Comparison of ENCODE assay signal across 13 mouse cellular contexts in the genomic region with DNA sequence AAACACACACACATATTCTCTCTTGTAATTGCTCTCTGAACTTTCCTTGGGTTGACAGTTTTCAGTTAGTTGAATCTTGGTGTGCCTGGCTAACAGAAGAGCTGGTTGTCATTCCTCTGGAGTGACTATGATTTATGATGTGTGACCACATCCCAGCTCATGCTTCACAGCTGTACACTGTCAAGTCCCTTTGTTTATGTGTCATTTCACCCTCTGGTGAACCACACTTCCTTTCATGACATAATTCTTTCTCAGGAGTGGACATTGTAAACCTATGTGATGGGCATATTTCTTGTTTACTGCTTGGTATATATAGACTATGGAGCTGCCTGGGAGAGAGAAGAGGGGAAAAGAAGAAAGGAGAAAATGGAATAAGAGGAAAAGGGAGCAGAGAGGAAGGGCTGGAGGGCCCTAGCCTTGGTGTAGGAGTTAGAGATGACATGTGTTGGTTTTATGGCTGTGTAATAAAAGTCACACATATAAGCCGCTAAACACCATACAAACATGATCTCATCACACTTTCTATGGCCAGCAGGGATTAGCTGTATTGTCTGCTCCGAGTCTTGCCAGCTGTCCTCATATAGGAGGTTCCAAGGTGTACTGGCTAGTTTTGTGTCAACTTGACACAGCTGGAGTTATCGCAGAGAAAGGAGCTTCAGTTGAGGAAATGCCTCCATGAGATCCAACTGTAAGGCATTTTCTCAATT.
DNase-seq lines count a peak whose midpoint lies in the region; ATAC-seq and TF ChIP-seq lines count a peak whose summit lies in the region.
"Had no signal": no experiment of that assay in that cellular context is flagged by ENCODE, and none has a peak within 500 bp of the region (broad histone marks: within the 10 kb centered on the region; RNA-seq: fewer than 3 reads in every experiment).

No protein-coding gene starts in this region.

- no peaks in the 10 kb centered on the region for H3K27me3 ChIP-seq in lung, embryonic 14.5 days (ENCODE audit: insufficient read depth, low read length)
- H3K27me3 ChIP-seq in C2C12 (ENCODE audit: control insufficient read depth, insufficient read depth, insufficient read length): no peaks in the 10 kb centered on the region
- H3K27me3 ChIP-seq: embryonic facial prominence, embryonic 12.5 days; midbrain, embryonic 15.5 days had no signal

- peak; percentile 73 for ATAC-seq in lung, embryonic 14.5 days (ENCODE audit: insufficient read depth)
- ATAC-seq: midbrain, embryonic 15.5 days had no signal

- no peak overlapping the region for H3K4me2 ChIP-seq in lung, embryonic 14.5 days
- H3K4me2 ChIP-seq: embryonic facial prominence, embryonic 12.5 days; midbrain, embryonic 15.5 days had no signal

- TF ChIP-seq CTCF in lung, embryonic 14.5 days (IDR thresholded peaks at IDR 0.05; ENCODE audit: low read depth): no peak
- TF ChIP-seq CTCF in C2C12 (IDR thresholded peaks at IDR 0.05; ENCODE audit: control insufficient read depth, insufficient read depth, insufficient read length): no peak

- peaks cover 2% of the 10 kb centered on the region for H3K79me3 ChIP-seq in C2C12 (ENCODE audit: low read depth)

- H3ac ChIP-seq in C2C12 (ENCODE audit: control insufficient read depth, insufficient read length, low read depth): no peak overlapping the region

- H3K79me2 ChIP-seq in C2C12 (ENCODE audit: control insufficient read depth, insufficient read depth): peaks cover 18% of the 10 kb centered on the region

- intact Hi-C loops in left cerebral cortex, postnatal 36 days (cut with DNase I): no loop called here

- WGBS in lung, embryonic 14.5 days: 52% methylated on average over 3 of the region's 3 CpGs

- H3K4me3 ChIP-seq in lung, embryonic 14.5 days (ENCODE audit: low read depth, low read length): no peak overlapping the region
- no peak overlapping the region for H3K4me3 ChIP-seq in C2C12 (ENCODE audit: insufficient read depth, poor library complexity, severe bottlenecking)
- H3K4me3 ChIP-seq: embryonic facial prominence, embryonic 12.5 days; forebrain, embryonic 10.5 days; midbrain, embryonic 15.5 days had no signal

- H3K36me3 ChIP-seq in lung, embryonic 14.5 days (ENCODE audit: insufficient read depth): no peaks in the 10 kb centered on the region
- H3K36me3 ChIP-seq in C2C12 (ENCODE audit: control insufficient read depth, insufficient read depth): no peaks in the 10 kb centered on the region
- H3K36me3 ChIP-seq: embryonic facial prominence, embryonic 12.5 days; forebrain, embryonic 10.5 days; midbrain, embryonic 15.5 days had no signal

- H3K9me3 ChIP-seq in lung, embryonic 14.5 days (ENCODE audit: low read depth, low read length): no peaks in the 10 kb centered on the region
- H3K9me3 ChIP-seq: embryonic facial prominence, embryonic 12.5 days; forebrain, embryonic 10.5 days; midbrain, embryonic 15.5 days had no signal

- peak; percentile 78 for DNase-seq in lung, embryonic 14.5 days
- no peak for DNase-seq in lung, adult 18-20 months
- peak; percentile 79 for DNase-seq in 3T3-L1 (ENCODE audit: low read depth, low spot score)
- peak; percentile 27 for DNase-seq in lung, postnatal 36 days
- no peak for DNase-seq in left cerebral cortex, postnatal 36 days (ENCODE audit: low spot score in 2 of 2)
- no peak for DNase-seq in layer of hippocampus, adult 18-20 months (ENCODE audit: low spot score in 2 of 2)
- DNase-seq: cerebellum, adult 8-10 months; heart, postnatal 14 days had no signal

- H3K4me1 ChIP-seq in lung, embryonic 14.5 days (ENCODE audit: insufficient read depth): peaks cover 17% of the 10 kb centered on the region
- H3K4me1 ChIP-seq: midbrain, embryonic 15.5 days had no signal

- H3K9ac ChIP-seq in lung, embryonic 14.5 days: no peak overlapping the region
- H3K9ac ChIP-seq: embryonic facial prominence, embryonic 12.5 days; liver, embryonic 14.5 days; midbrain, embryonic 15.5 days had no signal

- H3K27ac ChIP-seq in lung, embryonic 14.5 days (ENCODE audit: low read depth): no peak overlapping the region
- H3K27ac ChIP-seq: embryonic facial prominence, embryonic 12.5 days; forebrain, embryonic 10.5 days; liver, embryonic 14.5 days; midbrain, embryonic 15.5 days had no signal

TF ChIP-seq in C2C12, 6 proteins besides CTCF, POLR2A, EP300 and RAD21:
- TF ChIP-seq MAX (IDR thresholded peaks at IDR 0.05): no peak
- no peak for TF ChIP-seq FOSL1 (IDR thresholded peaks at IDR 0.05; ENCODE audit: insufficient read depth, low read length, poor library complexity, severe bottlenecking)
- peak; percentile 79 for TF ChIP-seq MYOD1 (IDR thresholded peaks at IDR 0.05; ENCODE audit: control insufficient read depth, insufficient read length, low read depth)
- no peak for TF ChIP-seq MYOG (IDR thresholded peaks at IDR 0.05; ENCODE audit: control insufficient read depth, extremely low read depth, insufficient read length)
- no peak for TF ChIP-seq USF1 (IDR thresholded peaks at IDR 0.05; ENCODE audit: low read depth)

Comparison
In these comparisons a context has a peak if more than half of its experiments do, and no peak if none do; other contexts are left out.
1. DNase-seq: peak in lung, embryonic 14.5 days (single experiment), 3T3-L1 (single experiment) and lung, postnatal 36 days (single experiment); none in lung, adult 18-20 months (0 of 2), left cerebral cortex, postnatal 36 days (0 of 2) and layer of hippocampus, adult 18-20 months (0 of 2).